In genomic region chr10:99203163-99203562, GRCm38 (mm10) we compare ENCODE assay signal across 10 mouse cellular contexts. TPM values are rescaled to one million over a fixed set of nuclear protein-coding genes. Genes with fewer than 3 reads are reported as not detected.
DNase-seq lines count a peak whose midpoint lies in the region; ATAC-seq and TF ChIP-seq lines count a peak whose summit lies in the region.
"Had no signal": no experiment of that assay in that cellular context is flagged by ENCODE, and none has a peak within 500 bp of the region (broad histone marks: within the 10 kb centered on the region; RNA-seq: fewer than 3 reads in every experiment).

No protein-coding gene starts in this region.

- H3K27ac ChIP-seq in lung, embryonic 15.5 days: peak overlapping the region; percentile 86; the same call in 1 of the 2 replicates
- H3K27ac ChIP-seq in forebrain, postnatal 0 days (ENCODE audit: low read depth, low read length): no peak overlapping the region
- H3K27ac ChIP-seq in liver, embryonic 14.5 days: no peak overlapping the region
- H3K27ac ChIP-seq in stomach, embryonic 15.5 days: no peak overlapping the region

- peaks cover 30% of the 10 kb centered on the region for H3K4me1 ChIP-seq in lung, embryonic 15.5 days
- no peaks in the 10 kb centered on the region for H3K4me1 ChIP-seq in forebrain, postnatal 0 days (ENCODE audit: insufficient read depth)
- peaks cover 0 to 19% of the 10 kb centered on the region in 2 experiments; a peak in 2 of 4 replicates for H3K4me1 ChIP-seq in liver, embryonic 14.5 days (replicated peaks; ENCODE audit: control insufficient read depth in 2 of 2, insufficient read depth in 2 of 2, low read length in 1 of 2)
- H3K4me1 ChIP-seq in stomach, embryonic 15.5 days: peaks cover 8% of the 10 kb centered on the region; the same call in 1 of the 2 replicates

- ATAC-seq in lung, embryonic 15.5 days (ENCODE audit: borderline replicate concordance, extremely low read depth, low FRiP score, low TSS enrichment): no peak
- no peak for ATAC-seq in forebrain, postnatal 0 days
- no peak for ATAC-seq in liver, embryonic 14.5 days (ENCODE audit: insufficient read depth)
- no peak for ATAC-seq in stomach, embryonic 15.5 days (ENCODE audit: insufficient read depth, low FRiP score, low read depth)
- ATAC-seq: Patski had no signal

- no peak overlapping the region for H3K9ac ChIP-seq in lung, embryonic 15.5 days
- no peak overlapping the region for H3K9ac ChIP-seq in forebrain, postnatal 0 days
- no peak overlapping the region for H3K9ac ChIP-seq in liver, embryonic 14.5 days (replicated peaks)
- no peak overlapping the region for H3K9ac ChIP-seq in stomach, embryonic 15.5 days

- TF ChIP-seq EP300 in liver, embryonic 14.5 days (IDR thresholded peaks at IDR 0.05; ENCODE audit: low read depth): no peak

- intact Hi-C loops in gastrocnemius, postnatal 14 days (cut with DNase I; ENCODE audit: low total_unique reads): no loop called here

- no peak for DNase-seq in lung, postnatal 25 days (ENCODE audit: low spot score)
- no peak for DNase-seq in forebrain, postnatal 0 days
- no peak for DNase-seq in liver, embryonic 14.5 days (ENCODE audit: low read depth in 3 of 3, low spot score in 3 of 3)
- DNase-seq in gastrocnemius, postnatal 14 days: no peak
- no peak for DNase-seq in layer of hippocampus, adult 9-11 months
- DNase-seq in urinary bladder, adult 2 months (ENCODE audit: low spot score): no peak
- DNase-seq: cerebellum, adult 8-10 months had no signal

- no peak for TF ChIP-seq CTCF in forebrain, postnatal 0 days (IDR thresholded peaks at IDR 0.05; ENCODE audit: low read depth)
- TF ChIP-seq CTCF in liver, embryonic 14.5 days (IDR thresholded peaks at IDR 0.05; ENCODE audit: low read depth): no peak

- H3K36me3 ChIP-seq in lung, embryonic 15.5 days: no peaks in the 10 kb centered on the region
- no peaks in the 10 kb centered on the region for H3K36me3 ChIP-seq in forebrain, postnatal 0 days (ENCODE audit: insufficient read depth)
- H3K36me3 ChIP-seq in liver, embryonic 14.5 days (replicated peaks; ENCODE audit: control insufficient read depth, insufficient read depth, low read depth): no peaks in the 10 kb centered on the region
- H3K36me3 ChIP-seq in stomach, embryonic 15.5 days: no peaks in the 10 kb centered on the region

- peak overlapping the region; percentile 55 for H3K4me2 ChIP-seq in lung, embryonic 15.5 days
- peak overlapping the region; percentile 47 for H3K4me2 ChIP-seq in forebrain, postnatal 0 days (ENCODE audit: low read depth)
- H3K4me2 ChIP-seq in liver, embryonic 14.5 days (ENCODE audit: low read depth): peak overlapping the region; percentile 69
- H3K4me2 ChIP-seq in stomach, embryonic 15.5 days: peak overlapping the region; percentile 56

- no peaks in the 10 kb centered on the region for H3K9me3 ChIP-seq in lung, embryonic 15.5 days
- H3K9me3 ChIP-seq in forebrain, postnatal 0 days (ENCODE audit: low read length): no peaks in the 10 kb centered on the region
- no peaks in the 10 kb centered on the region for H3K9me3 ChIP-seq in liver, embryonic 14.5 days (ENCODE audit: control insufficient read depth, low read length)
- H3K9me3 ChIP-seq in stomach, embryonic 15.5 days: no peaks in the 10 kb centered on the region

- no peaks in the 10 kb centered on the region for H3K27me3 ChIP-seq in lung, embryonic 15.5 days
- no peaks in the 10 kb centered on the region for H3K27me3 ChIP-seq in forebrain, postnatal 0 days (ENCODE audit: insufficient read depth, low read length)
- H3K27me3 ChIP-seq in liver, embryonic 14.5 days (ENCODE audit: control insufficient read depth, insufficient read depth, low read length): no peaks in the 10 kb centered on the region
- no peaks in the 10 kb centered on the region for H3K27me3 ChIP-seq in stomach, embryonic 15.5 days (replicated peaks)
- H3K27me3 ChIP-seq: Patski had no signal

- peak overlapping the region; percentile 33; the same call in 1 of the 2 replicates for H3K4me3 ChIP-seq in lung, embryonic 15.5 days
- H3K4me3 ChIP-seq in forebrain, postnatal 0 days (ENCODE audit: low read depth, low read length): no peak overlapping the region
- no peak overlapping the region for H3K4me3 ChIP-seq in liver, embryonic 14.5 days (ENCODE audit: insufficient read depth in 1 of 2, low read depth in 2 of 2, low read length in 2 of 2)
- no peak overlapping the region for H3K4me3 ChIP-seq in stomach, embryonic 15.5 days (replicated peaks)

- WGBS in lung, embryonic 15.5 days: 41% methylated on average over 5 of the region's 5 CpGs
- WGBS in forebrain, postnatal 0 days: 57% methylated on average over 5 of the region's 5 CpGs
- 40% methylated on average over 5 of the region's 5 CpGs for WGBS in liver, embryonic 14.5 days (ENCODE audit: insufficient replicate concordance)
- WGBS in stomach, embryonic 15.5 days: 54% methylated on average over 5 of the region's 5 CpGs

RNA-seq across cellular contexts. Expression of gene Dusp6, which starts 59.9 kb away (rescaled TPM):
- polyA plus RNA-seq in lung, embryonic 15.5 days (2015; fragmentation: Nextera tagmentation; extraction: Ambion mirVana): 72.1 and 73.6 TPM in 2 replicates
- 57.5 and 58.3 TPM in 2 replicates for total RNA-seq in forebrain, postnatal 0 days (2014; rRNA removed)
- polyA plus RNA-seq in forebrain, postnatal 0 days (2015; fragmentation: Nextera tagmentation; extraction: Ambion mirVana): 38.7 and 43.7 TPM in 2 replicates
- 6.5 and 8.3 TPM in 2 replicates for polyA plus RNA-seq in liver, embryonic 14.5 days (2012; rRNA removed)
- 9.5 and 10.3 TPM in 2 replicates for polyA plus RNA-seq in liver, embryonic 14.5 days (2014; fragmentation: Nextera tagmentation; extraction: Ambion mirVana)
- 35.3 and 36.3 TPM in 2 replicates for polyA plus RNA-seq in stomach, embryonic 15.5 days (2015; fragmentation: Nextera tagmentation; extraction: Ambion mirVana)
- 10 to 100 TPM; 26.7 to 27.7 TPM for total RNA-seq in gastrocnemius, postnatal 14 days (2021)
- 27.4 and 29.3 TPM in 2 replicates for polyA plus RNA-seq in urinary bladder, adult 2 months (2012; rRNA removed)
